Mouse (Mus musculus): ENCODE measurements at regions not wholly inside any gene's neighbourhood (a gene's known extent, or its start where the extent isn't known, plus 50 kb on each side); places are given as distances from the start of the nearest gene placed in this dataset.

GRCm38 (mm10) chr9:84285604-84286003 is 360.7 kb downstream of the Bckdhb start:
- DNase-seq (ENCODE audit: low read depth in 2 of 2, low spot score in 2 of 2): no peak

DNA sequence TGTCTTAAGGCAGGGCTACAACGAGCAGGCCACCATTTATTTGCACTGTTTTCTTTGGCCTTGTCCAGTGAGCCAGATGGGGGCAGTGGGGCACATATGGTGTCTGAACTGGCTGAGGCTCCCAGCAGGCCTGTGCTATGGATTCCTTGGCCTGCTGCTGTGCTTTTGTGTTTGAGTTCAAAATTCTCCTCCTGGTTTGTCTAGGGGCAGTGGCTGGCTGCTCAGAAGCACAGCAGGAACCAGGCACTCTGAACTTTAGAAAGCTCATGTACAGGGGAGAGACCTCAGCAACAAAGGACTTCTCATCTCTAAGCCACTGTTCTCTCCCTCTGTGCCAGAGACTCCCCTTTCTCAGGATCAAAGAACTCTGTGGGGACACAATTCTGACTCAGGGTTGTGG is 370.9 kb downstream of the Bckdhb start:
- DNase-seq (ENCODE audit: low read depth in 2 of 2, low spot score in 2 of 2): no peak

DNA sequence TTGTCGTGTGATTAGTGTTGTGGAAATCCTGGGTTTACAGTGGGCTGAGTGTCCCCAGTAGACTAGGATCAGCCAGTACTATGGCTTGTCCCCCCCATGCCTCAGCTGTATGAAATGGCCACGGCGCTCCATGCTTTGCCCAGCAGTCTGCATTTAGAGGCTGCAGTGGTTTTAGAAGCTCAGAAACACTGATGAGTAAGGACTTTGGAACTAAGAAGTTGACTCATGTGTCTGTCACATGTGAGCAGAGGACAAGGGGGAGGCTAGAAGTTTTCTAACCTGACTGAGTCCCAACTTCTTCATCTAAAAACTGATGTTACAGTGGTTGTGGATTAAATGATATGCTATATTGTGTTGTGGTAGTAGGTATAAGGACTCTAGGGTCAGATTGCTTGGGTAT is 371.5 kb downstream of the Bckdhb start:
- no peak for DNase-seq (ENCODE audit: low read depth in 2 of 2, low spot score in 2 of 2)

DNA sequence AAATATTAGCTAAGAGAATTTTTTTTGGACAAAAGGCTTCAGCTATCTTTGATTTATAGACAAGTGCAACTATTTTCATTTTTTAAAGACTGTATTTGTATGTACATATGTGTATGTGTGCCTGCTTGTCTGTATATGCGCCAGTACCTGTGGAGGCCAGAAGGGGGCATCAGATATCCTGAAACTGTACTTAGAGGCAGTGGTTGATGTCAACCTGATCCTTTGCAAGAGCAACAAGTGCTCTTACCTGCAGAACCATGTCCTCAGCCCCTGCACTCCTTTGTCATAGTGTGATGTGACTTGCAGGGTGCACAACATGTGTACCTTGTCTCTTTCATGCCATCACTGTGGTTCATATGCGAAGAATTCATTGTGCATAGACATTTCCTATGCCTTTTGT is 379.5 kb downstream of the Bckdhb start:
- no peak for DNase-seq (ENCODE audit: low read depth in 2 of 2, low spot score in 2 of 2)

DNA sequence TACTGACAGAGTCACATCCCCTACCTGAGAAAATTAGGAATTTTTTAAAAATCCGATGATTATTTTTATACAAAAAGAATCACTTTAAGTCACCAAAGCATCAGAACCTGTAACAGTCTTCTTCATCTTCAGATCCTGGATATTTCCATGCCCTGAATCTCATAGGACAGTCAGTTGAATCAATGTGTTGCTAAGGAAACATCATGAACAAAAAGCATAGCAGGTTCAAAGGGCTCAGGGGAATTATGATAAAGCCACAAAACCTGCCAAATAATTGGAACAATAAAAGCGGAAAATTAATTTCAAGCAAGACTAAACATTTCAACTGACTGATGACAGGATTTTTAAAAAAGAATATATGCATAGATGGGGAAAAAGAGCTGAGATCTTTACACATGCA is 393.9 kb downstream of the Bckdhb start:
- DNase-seq (ENCODE audit: low read depth in 2 of 2, low spot score in 2 of 2): no peak

GRCm38 (mm10) chr9:84319338-84319737 is 394.4 kb downstream of the Bckdhb start:
- DNase-seq (ENCODE audit: low read depth in 2 of 2, low spot score in 2 of 2): no peak

DNA sequence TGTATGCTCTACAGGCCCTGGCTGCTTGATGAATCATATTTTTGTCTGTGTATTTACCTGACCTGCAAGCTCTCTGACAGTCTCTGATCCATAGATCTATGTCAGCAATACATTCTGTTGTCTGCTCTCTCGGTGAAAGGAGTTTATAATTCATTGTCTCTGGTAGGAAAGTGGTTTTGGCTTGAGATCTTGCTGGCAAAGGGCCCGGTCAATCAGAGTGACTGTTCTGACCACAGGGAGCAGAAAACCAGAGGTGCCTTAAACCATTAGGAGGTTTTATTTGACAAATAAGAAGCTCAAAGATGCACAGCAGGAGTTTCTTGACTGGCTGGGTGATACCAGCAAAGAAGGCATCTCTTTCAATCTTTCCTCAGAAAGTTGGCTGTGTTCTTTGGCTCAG is 398.2 kb downstream of the Bckdhb start:
- no peak for DNase-seq (ENCODE audit: low read depth in 2 of 2, low spot score in 2 of 2)

DNA sequence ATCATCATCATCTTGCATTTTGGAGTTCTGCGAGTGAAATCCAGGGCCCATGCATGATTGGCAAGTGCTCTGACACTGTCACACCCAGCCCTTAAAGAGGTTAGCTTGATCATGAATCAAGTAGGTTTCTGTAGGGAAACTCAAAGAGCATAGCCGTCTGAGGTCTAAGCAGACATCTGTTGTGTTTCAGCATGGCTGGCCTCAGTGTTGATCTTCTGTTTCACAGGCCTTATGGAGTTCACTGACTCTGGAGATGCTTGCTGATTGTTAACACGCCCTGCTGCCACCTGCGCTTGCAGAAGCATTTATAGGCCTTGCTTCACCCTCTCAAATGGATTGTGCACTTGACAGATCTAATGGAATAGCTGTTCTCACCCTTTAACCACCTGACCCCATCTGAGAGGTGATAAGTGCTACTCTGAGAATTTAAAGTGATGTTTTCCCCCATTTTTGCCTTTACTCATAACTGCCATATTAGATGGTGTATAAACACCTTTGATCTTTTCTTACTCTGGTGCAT is 406.2 kb downstream of the Bckdhb start:
- no peak for DNase-seq (ENCODE audit: low read depth in 2 of 2, low spot score in 2 of 2)

DNA sequence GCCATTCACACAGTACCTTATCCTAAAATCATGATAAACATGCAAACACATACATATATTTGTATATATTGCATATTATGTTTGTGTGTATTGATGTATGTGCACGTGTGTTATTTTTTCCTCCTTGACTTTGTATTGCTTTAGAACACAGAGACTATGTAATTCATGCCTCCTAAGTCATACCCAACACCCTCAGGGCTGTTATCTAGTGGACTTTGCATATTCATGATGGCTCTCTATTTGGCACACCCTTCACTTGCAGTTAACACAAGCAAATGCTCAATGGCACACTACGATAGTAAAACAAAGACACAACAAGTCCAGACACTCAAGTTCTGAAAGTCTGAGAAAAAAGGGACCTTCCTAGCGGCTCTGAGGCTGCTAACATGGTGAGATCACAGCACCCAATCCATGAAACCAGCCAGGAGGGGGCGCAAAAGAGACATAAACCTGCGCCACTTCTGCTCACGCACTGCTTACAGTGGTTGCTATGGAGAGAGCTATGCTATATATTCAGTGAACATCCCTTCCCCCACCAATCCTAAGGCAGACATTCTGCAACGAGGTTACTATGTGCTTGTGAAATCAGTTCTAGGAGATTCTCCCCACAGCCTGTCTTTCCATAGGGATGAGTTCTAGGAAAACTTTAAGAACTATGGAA is 418.6 kb downstream of the Bckdhb start:
- DNase-seq (ENCODE audit: low read depth in 2 of 2, low spot score in 2 of 2): peak; percentile 16 to 47

GRCm38 (mm10) chr9:84350223-84350622 is 425.3 kb downstream of the Bckdhb start:
- DNase-seq (ENCODE audit: low read depth in 2 of 2, low spot score in 2 of 2): no peak

DNA sequence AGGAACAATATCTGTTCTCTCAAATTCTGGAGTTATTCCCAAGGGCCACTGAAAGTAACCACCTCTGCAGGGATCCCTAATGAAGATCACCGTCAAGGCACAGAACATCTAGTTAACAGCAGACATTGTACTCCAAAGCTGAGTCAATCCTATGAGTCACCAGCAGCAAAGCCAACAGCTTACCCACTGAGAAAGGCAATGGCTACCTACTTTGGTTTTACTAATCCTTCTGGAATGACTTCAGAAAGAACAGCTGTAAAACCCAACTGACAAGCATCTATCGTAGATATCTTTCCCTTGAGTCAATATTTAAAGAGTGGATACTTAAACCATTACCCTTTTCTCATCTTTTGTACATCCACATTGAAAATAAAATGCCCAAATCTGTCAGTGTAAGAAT is 429.5 kb downstream of the Bckdhb start:
- DNase-seq (ENCODE audit: low read depth in 2 of 2, low spot score in 2 of 2): no peak

DNA sequence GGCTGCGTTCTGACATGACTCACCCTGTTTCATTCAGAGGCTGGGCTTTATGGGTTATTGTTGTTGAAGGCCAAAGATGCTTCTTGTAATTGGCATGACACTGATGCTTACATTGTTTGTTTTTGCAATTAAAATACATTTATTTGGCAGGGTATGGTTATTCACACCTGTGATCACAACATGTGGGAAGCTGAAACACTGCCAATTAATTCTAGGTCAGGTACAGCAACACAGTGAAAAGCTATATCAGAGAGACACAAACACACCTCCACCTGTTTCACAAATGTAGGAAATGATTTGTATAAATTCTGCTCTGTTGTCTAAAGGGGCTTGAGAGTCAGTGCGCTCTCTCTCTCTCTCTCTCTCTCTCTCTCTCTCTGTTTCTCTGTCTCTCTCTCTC is 431.2 kb downstream of the Bckdhb start:
- no peak for DNase-seq (ENCODE audit: low read depth in 2 of 2, low spot score in 2 of 2)

DNA sequence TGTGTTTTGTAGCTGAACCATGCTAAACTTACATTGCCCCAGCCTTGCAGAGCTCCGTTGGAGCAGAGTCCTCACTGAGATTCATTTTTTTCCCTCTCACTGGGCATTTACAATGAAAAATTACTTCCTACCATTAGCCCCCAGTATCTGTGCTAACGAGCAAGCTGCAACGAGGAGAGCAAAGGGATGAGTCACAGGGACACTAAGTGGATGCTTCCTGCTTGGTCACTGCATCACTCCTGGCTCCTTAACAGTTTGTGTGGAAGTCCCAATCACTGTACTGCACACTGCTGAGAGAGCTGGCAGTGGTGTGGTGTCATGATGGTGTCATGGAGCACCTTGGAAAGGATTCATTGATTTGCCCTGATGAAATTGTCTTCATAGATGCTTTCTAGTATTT is 434.9 kb downstream of the Bckdhb start:
- no peak for DNase-seq (ENCODE audit: low read depth in 2 of 2, low spot score in 2 of 2)

DNA sequence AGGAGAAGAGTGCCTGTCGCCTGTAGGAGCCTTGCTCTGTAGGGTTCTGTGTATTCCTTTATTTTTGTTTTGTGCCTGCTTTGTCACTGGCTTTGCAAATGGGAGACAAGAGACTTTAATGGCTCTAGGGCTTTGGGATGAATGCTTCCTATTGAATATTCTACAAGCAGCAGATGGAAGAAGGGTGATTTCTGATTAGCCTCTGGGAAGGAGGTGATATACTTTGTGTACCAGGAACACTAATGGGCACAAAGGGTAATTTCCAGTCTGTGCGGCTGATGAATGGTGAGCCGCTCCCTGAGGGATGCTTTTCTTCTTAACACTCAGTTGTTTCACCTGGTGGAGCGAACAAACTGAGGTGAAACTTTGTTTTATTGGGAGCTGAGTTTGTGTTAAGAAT is 435.5 kb downstream of the Bckdhb start:
- no peak for DNase-seq (ENCODE audit: low read depth in 2 of 2, low spot score in 2 of 2)

GRCm38 (mm10) chr9:84363478-84363877 is 438.5 kb downstream of the Bckdhb start:
- no peak for DNase-seq (ENCODE audit: low read depth in 2 of 2, low spot score in 2 of 2)

DNA sequence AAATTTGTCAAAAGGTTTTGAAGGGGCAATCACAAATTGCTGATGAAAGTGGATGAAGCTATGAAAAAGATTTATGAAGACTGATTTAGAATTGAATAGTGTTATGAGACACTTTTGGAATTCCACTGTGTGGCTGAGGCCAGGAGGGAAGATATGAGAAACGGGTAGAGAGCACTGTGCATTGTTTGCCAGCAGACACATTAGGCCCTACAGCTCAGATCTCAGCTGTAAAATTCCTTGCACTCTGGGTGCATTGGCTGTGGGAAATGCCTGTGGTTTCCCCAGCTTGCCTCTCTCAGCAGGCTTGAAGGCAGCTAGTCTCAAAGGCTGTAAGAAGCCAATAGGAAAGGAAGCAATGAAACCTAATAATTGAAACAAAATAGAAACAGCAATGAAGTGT is 444.3 kb downstream of the Bckdhb start:
- DNase-seq (ENCODE audit: low read depth in 2 of 2, low spot score in 2 of 2): no peak

- DNase-seq (ENCODE audit: low read depth in 2 of 2, low spot score in 2 of 2): no peak
Observed at GRCm38 (mm10) chr9:84370260-84370659, 445.3 kb downstream of the Bckdhb start.

- no peak for DNase-seq (ENCODE audit: low read depth in 2 of 2, low spot score in 2 of 2)
Observed at GRCm38 (mm10) chr9:84375746-84376145, 450.8 kb downstream of the Bckdhb start.

DNA sequence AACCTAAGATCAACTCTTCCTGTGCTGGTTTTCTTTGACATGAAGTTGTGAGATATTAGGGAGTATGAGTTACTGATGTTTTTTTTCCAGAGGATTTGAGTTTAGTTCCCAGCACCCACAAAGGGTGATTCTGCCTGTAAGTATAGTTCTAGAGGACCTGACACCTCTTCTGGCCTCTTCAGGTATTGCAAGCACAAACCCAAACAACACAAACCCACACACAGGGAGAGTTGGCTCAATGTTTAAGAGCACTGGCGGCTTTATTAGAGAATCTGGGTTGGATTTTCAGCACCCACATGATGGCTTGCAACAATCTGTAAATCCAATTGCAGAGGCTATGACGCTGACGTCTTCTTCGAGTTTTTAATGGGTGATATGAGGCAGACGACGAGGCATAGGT is 451.7 kb downstream of the Bckdhb start:
- no peak for DNase-seq (ENCODE audit: low read depth in 2 of 2, low spot score in 2 of 2)

DNA sequence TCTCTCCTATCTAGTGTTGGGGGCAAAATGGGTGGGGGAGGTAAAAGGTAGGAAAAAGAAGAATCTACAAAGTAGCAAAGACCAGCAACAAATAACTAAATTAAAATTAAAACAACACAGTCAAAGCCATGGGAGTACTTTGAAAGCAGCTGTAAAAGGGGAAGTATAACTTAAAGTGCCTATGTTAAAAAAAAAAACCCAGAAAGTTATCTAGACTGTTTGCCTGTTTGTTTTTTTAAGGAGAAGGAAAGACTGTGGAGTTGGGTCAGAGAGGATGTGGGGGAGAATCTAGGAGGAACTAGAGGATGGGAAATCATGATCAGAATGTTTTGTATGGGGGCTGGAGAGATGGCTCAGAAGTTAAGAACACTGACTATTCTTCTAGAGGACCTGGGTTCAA is 457.0 kb downstream of the Bckdhb start:
- DNase-seq (ENCODE audit: low read depth in 2 of 2, low spot score in 2 of 2): no peak

DNA sequence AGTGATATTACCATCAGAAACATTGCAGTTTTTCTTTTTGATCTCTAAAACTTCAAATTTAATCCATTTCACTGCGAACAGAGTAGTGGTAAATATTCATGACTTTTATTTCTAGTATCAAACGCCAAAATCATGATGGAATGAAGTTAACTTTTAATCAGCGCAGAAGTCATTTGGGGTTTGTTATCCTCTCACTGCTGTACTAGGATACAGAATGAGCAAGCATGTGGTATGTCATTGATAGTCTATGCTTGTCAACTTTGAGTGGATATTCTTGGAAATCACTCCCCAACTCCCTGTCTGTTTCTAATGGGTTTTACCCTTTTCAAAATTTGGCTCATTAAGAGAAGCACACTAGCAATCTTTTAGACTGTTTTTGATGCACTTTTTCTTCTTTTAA is 464.9 kb downstream of the Bckdhb start:
- DNase-seq (ENCODE audit: low read depth in 2 of 2, low spot score in 2 of 2): no peak

DNA sequence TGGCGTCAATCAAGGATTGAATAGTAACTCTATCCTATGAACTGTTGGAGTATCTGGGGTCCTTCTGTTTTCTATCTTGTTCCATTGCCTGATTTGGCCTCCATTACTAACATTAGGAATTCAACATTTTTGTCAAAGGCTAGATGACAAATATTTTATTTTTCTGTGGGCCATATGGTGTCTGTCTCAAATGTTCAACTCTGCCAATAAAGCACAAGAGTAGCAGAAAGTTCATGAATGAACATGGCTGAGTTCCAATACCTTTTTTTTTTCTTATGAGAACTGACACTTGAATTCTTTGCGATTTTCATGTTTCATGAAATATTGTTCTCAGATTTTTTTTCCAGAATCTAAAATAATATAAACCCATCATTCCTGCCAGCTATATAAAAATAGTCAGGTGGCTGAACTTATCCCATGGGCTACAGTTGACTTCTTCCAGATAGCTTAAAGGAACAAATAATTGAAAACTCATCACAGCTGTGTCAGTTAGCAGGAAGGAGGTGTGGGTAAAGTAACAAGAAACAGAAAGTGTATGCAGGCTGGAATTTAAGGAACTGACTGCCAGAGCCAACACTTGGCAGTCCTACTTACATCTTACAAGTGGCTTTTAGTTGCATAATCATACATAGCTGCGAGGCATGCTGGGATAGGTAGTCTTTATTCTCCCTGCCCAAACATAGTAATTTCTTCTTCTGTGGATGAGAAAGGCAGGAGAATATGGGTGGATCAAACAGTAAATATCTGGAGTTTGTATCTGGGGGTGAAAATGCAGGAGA is 469.8 kb downstream of the Bckdhb start:
- no peak for DNase-seq (ENCODE audit: low read depth in 2 of 2, low spot score in 2 of 2)

DNA sequence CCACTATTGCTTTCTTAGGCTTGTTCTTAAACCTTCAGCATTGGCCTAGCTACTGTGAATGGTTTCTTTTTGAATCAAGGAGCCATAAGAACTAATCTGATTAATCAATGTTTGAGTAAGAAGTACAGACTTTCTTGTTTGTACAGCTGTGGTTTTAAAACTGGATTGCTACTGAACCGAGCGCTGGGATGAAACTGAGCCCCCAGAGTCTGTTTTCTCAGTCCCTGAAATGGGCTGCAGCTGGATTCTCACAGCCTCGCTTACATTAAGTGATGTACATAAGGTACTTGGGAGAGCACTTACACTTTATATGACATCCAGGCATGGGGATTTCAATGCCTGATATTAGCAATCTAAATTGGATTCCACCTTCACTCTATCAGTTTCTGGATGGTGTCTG is 474.5 kb downstream of the Bckdhb start:
- DNase-seq (ENCODE audit: low read depth in 2 of 2, low spot score in 2 of 2): no peak
